Mouse (Mus musculus): ENCODE results near the gene Akt3.

GRCm38 (mm10) chr1:177039093-177039674 lies 218.8 kb downstream of the Akt3 start:
- TF ChIP-seq GATA1 (IDR thresholded peaks at IDR 0.05; ENCODE audit: borderline replicate concordance, low read length) (no peak), FLI1 (IDR thresholded peaks at IDR 0.05; ENCODE audit: low read length) (no peak)
